ENCODE assay signal across 20 mouse cellular contexts in genomic region chr1:184559543-184559942, GRCm38 (mm10).
DNase-seq lines count a peak whose midpoint lies in the region; ATAC-seq lines count a peak whose summit lies in the region.
"Had no signal": no experiment of that assay in that cellular context is flagged by ENCODE, and none has a peak within 500 bp of the region (broad histone marks: within the 10 kb centered on the region; RNA-seq: fewer than 3 reads in every experiment).

No protein-coding gene starts in this region.

- no peak overlapping the region for H3K9ac ChIP-seq in forebrain, embryonic 16.5 days (replicated peaks; ENCODE audit: low read depth, low read length)

- no peak overlapping the region for H3K4me3 ChIP-seq in forebrain, embryonic 16.5 days (replicated peaks; ENCODE audit: low read length)
- H3K4me3 ChIP-seq: embryonic facial prominence, embryonic 10.5 days; midbrain, embryonic 10.5 days had no signal

- no peaks in the 10 kb centered on the region for H3K9me3 ChIP-seq in forebrain, embryonic 16.5 days (ENCODE audit: control insufficient read depth, low read length)
- H3K9me3 ChIP-seq: embryonic facial prominence, embryonic 10.5 days; midbrain, embryonic 10.5 days had no signal

- H3K4me2 ChIP-seq in forebrain, embryonic 16.5 days (ENCODE audit: low read length), result no peak overlapping the region

- H3K27ac ChIP-seq in forebrain, embryonic 16.5 days (ENCODE audit: low read length), result no peak overlapping the region
- H3K27ac ChIP-seq: embryonic facial prominence, embryonic 10.5 days; midbrain, embryonic 10.5 days had no signal

- no peaks in the 10 kb centered on the region for H3K27me3 ChIP-seq in forebrain, embryonic 16.5 days (replicated peaks; ENCODE audit: control insufficient read depth, insufficient read depth, low read length)

- no peaks in the 10 kb centered on the region for H3K36me3 ChIP-seq in forebrain, embryonic 16.5 days (ENCODE audit: control insufficient read depth, insufficient read depth)
- H3K36me3 ChIP-seq: embryonic facial prominence, embryonic 10.5 days; midbrain, embryonic 10.5 days had no signal

- no peaks in the 10 kb centered on the region for H3K4me1 ChIP-seq in forebrain, embryonic 16.5 days (replicated peaks; ENCODE audit: control insufficient read depth, insufficient read depth, low read length)
- H3K4me1 ChIP-seq: embryonic facial prominence, embryonic 10.5 days; midbrain, embryonic 10.5 days had no signal

- peak; percentile 89 for ATAC-seq in forebrain, embryonic 16.5 days
- ATAC-seq: activated CD4-positive, CD25-positive, alpha-beta regulatory T cell, adult 4 months; inflammation-experienced regulatory T-cells, adult 6 months; Patski had no signal

- DNase-seq in frontal cortex, postnatal 10 days (ENCODE audit: low spot score in 2 of 2), result peak; percentile 17 to 36
- DNase-seq in frontal cortex, postnatal 36 days (ENCODE audit: low spot score in 2 of 2), result no peak
- DNase-seq in left cerebral cortex, postnatal 4 days, result peak; percentile 31
- DNase-seq in left cerebral cortex, adult 18-20 months (ENCODE audit: low spot score in 2 of 2), result no peak
- peak; percentile 11 to 33 for DNase-seq in layer of hippocampus, postnatal 36 days
- DNase-seq in heart, postnatal 10 days, result no peak
- DNase-seq: adrenal gland, postnatal 25 days; heart, adult 18-20 months; kidney, adult 8-10 months; kidney, postnatal 25 days; lung, adult 18-20 months; lung, postnatal 4 days; spleen, adult 18-20 months; thymus, adult 2 months had no signal

- WGBS in forebrain, embryonic 16.5 days, result 35% methylated on average over 7 of the region's 7 CpGs

- intact Hi-C loops in left cerebral cortex, postnatal 4 days (cut with DNase I), result no loop called here
- intact Hi-C loops in heart, postnatal 10 days (cut with DNase I), result no loop called here

Comparison
In these comparisons a context has a peak if more than half of its experiments do, and no peak if none do; other contexts are left out.
1. DNase-seq: peak in frontal cortex, postnatal 10 days (2 of 2), left cerebral cortex, postnatal 4 days (single experiment) and layer of hippocampus, postnatal 36 days (2 of 2); none in frontal cortex, postnatal 36 days (0 of 2), left cerebral cortex, adult 18-20 months (0 of 2) and heart, postnatal 10 days (0 of 2).